Mouse (Mus musculus): Measurements from ENCODE around the gene Olfr395. TPM values are rescaled to one million over a fixed set of nuclear protein-coding genes. Genes with fewer than 3 reads are reported as not detected.
"Not testable (repeated sequence)": the region's sequence is repeated elsewhere in the genome, so short reads cannot be mapped to it uniquely, and the experiment has no call there.

Olfr395 gene
- total RNA-seq (2021), result not detected in 2 replicates
- long read RNA-seq, result 0 reads

- DNase-seq, result not testable (repeated sequence)
Measured at GRCm38 (mm10) chr11:73909199-73909598, at the start of gene Olfr395. TSS of gene Olfr395 (minus strand) at chr11:73909299.

GRCm38 (mm10) chr11:73936377-73936776 lies 27.3 kb upstream of the Olfr395 start, which contains the start of gene Olfr23:
TSS of gene Olfr23 (plus strand) at chr11:73936677.
- DNase-seq, result no peak

GRCm38 (mm10) chr11:73890671-73891070 lies 18.4 kb downstream of the Olfr395 start, which contains the start of gene Olfr394:
TSS of gene Olfr394 (minus strand) at chr11:73890771.
- DNase-seq, result no peak

Other genes with a start within 250 kb of the Olfr395 start
- gene Zfp735, start 220.5 kb downstream of the Olfr395 start, total RNA-seq (2021), result not detected in 2 replicates
- gene Olfr389, start 128.6 kb downstream of the Olfr395 start, total RNA-seq (2021), result not detected in 2 replicates
- not detected in 2 replicates for gene Olfr390, start 126.3 kb downstream of the Olfr395 start, total RNA-seq (2021)
- gene Olfr391-ps, start 106.2 kb downstream of the Olfr395 start, total RNA-seq (2021), result not detected in 2 replicates
- not detected in 2 replicates for gene Olfr392, start 92.2 kb downstream of the Olfr395 start, total RNA-seq (2021)
- not detected in 2 replicates for gene Olfr393, start 57.8 kb downstream of the Olfr395 start, total RNA-seq (2021)
- gene Olfr394, start 18.5 kb downstream of the Olfr395 start, total RNA-seq (2021), result not detected in 2 replicates
- not detected in 2 replicates for gene Olfr23, start 27.4 kb upstream of the Olfr395 start, total RNA-seq (2021)
- not detected in 2 replicates for gene Olfr397, start 51.5 kb upstream of the Olfr395 start, total RNA-seq (2021)
- gene Olfr398, start 81.1 kb upstream of the Olfr395 start, total RNA-seq (2021), result not detected in 2 replicates
- gene Olfr139, start 147.3 kb upstream of the Olfr395 start, total RNA-seq (2021), result not detected in 2 replicates
- gene Olfr399, start 147.3 kb upstream of the Olfr395 start, total RNA-seq (2021), result not detected in 2 replicates
- not detected in 2 replicates for gene Zfp616, start 160.7 kb upstream of the Olfr395 start, total RNA-seq (2021)
- not detected in 2 replicates for gene Olfr401, start 204.4 kb upstream of the Olfr395 start, total RNA-seq (2021)
- gene Olfr402, start 244.2 kb upstream of the Olfr395 start, total RNA-seq (2021), result not detected in 2 replicates

Data from adrenal gland, postnatal 25 days (tissue).